Mouse (Mus musculus): ENCODE measurements around the gene Kcnab2.

DNA sequence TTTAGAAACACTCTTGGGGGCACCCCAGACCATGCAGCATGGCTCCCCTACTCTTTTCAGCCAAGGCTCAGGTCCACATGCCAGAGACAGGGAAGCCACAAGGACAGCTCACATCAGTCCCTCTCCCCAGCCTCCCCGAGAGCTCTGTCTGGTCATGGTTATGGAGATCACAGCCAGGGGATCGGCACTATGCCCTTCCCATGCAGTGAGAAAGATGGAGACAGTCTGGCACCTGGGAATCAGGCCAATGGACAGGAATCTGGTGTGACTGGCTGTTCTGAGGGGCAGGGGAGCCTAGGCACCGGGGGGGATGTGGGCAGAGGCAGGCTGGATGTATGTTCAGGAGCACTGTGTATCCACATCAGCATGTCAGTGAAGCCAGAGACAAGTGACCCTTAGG, 78.7 kb downstream of the Kcnab2 start:
- TF ChIP-seq MAX (IDR thresholded peaks at IDR 0.05; ENCODE audit: low read depth) (no peak), E2F4 (IDR thresholded peaks at IDR 0.05; ENCODE audit: insufficient read depth) (no peak), TCF12 (IDR thresholded peaks at IDR 0.05; ENCODE audit: insufficient read depth, poor library complexity, severe bottlenecking) (no peak), POLR2A (IDR thresholded peaks at IDR 0.05; ENCODE audit: insufficient read length, low read depth) (no peak), MYOG (IDR thresholded peaks at IDR 0.05; ENCODE audit: control insufficient read depth in 1 of 3, insufficient read depth in 1 of 3, insufficient read length in 2 of 3, low read depth in 2 of 3) (no peak), POLR2AphosphoS2 (IDR thresholded peaks at IDR 0.05; ENCODE audit: insufficient read length, low read depth) (no peak)
